Mouse (Mus musculus): Measurements from ENCODE around the gene Catsperg1.

GRCm38 (mm10) chr7:29251166-29251565, 37.3 kb upstream of the Catsperg1 start:
- no peak for TF ChIP-seq CTCF (IDR thresholded peaks at IDR 0.05; ENCODE audit: low read depth, low read length)
- TF ChIP-seq POLR2A (IDR thresholded peaks at IDR 0.05; ENCODE audit: insufficient read depth, low read length): no peak
